Mouse (Mus musculus) embryo, embryonic 10.5 days (tissue): ENCODE data around the gene Abcg8.

ENCODE experiments used
- DNase-seq: peaks from one replicate; pipeline ENCODE4 v3.0.0-alpha.2; 2015; ENCODE audit warnings: low spot score

Abcg8 gene

GRCm38 (mm10) chr17:84713563-84714164 lies 37.6 kb downstream of the Abcg8 start:
- DNase-seq, result no peak

- DNase-seq, result no peak
These were observed 38.8 kb downstream of the Abcg8 start for GRCm38 (mm10) chr17:84714930-84715329.

GRCm38 (mm10) chr17:84716252-84716872 lies 40.3 kb downstream of the Abcg8 start:
- no peak for DNase-seq

- DNase-seq, result no peak
These were observed 41.3 kb downstream of the Abcg8 start for GRCm38 (mm10) chr17:84717416-84717815.

- no peak for DNase-seq
These were observed 43.0 kb downstream of the Abcg8 start for GRCm38 (mm10) chr17:84719105-84719504.

- no peak for DNase-seq
These were observed 47.9 kb downstream of the Abcg8 start for GRCm38 (mm10) chr17:84724028-84724427.

GRCm38 (mm10) chr17:84725163-84725562 lies 49.1 kb downstream of the Abcg8 start:
- DNase-seq, result no peak

- no peak for DNase-seq
These were observed 52.3 kb downstream of the Abcg8 start for GRCm38 (mm10) chr17:84728201-84728911.

- no peak for DNase-seq
These were observed 53.0 kb downstream of the Abcg8 start for GRCm38 (mm10) chr17:84729140-84729539.

GRCm38 (mm10) chr17:84731361-84731760 lies 55.3 kb downstream of the Abcg8 start:
- DNase-seq, result no peak

GRCm38 (mm10) chr17:84732612-84733011 lies 56.5 kb downstream of the Abcg8 start:
- no peak for DNase-seq

- peak; percentile 68 for DNase-seq
These were observed 60.6 kb downstream of the Abcg8 start for GRCm38 (mm10) chr17:84736719-84737118.

GRCm38 (mm10) chr17:84738073-84738797 lies 62.1 kb downstream of the Abcg8 start:
- no peak for DNase-seq

- DNase-seq, result no peak
These were observed 68.2 kb downstream of the Abcg8 start for GRCm38 (mm10) chr17:84744256-84744655.

GRCm38 (mm10) chr17:84745001-84745400 lies 68.9 kb downstream of the Abcg8 start:
- no peak for DNase-seq

GRCm38 (mm10) chr17:84747212-84747611 lies 71.1 kb downstream of the Abcg8 start:
- no peak for DNase-seq

GRCm38 (mm10) chr17:84748152-84748682 lies 72.1 kb downstream of the Abcg8 start:
- no peak for DNase-seq

- no peak for DNase-seq
These were observed 73.2 kb downstream of the Abcg8 start for GRCm38 (mm10) chr17:84749297-84749696.
